Mouse (Mus musculus): ENCODE data around the gene 1700031F05Rik.
"Not testable (repeated sequence)": the region's sequence is repeated elsewhere in the genome, so short reads cannot be mapped to it uniquely, and the experiment has no call there.

Gene 1700031F05Rik

GRCm38 (mm10) chrX:102867871-102868270 is at the start of gene 1700031F05Rik:
TSS of gene 1700031F05Rik (minus strand) at chrX:102867971.
- no peak for DNase-seq (ENCODE audit: low spot score in 2 of 2)

GRCm38 (mm10) chrX:102914823-102915222 is 47.1 kb upstream of the 1700031F05Rik start:
- DNase-seq (ENCODE audit: low spot score in 2 of 2), result not testable (repeated sequence)

GRCm38 (mm10) chrX:102908587-102908986 is 40.8 kb upstream of the 1700031F05Rik start, which contains the start of the genes Dmrtc1a and 1700011M02Rik:
TSS of gene Dmrtc1a (minus strand) at chrX:102908687.
TSS of gene 1700011M02Rik (plus strand) at chrX:102908905.
- DNase-seq (ENCODE audit: low spot score in 2 of 2), result not testable (repeated sequence)

- DNase-seq (ENCODE audit: low spot score in 2 of 2), result not testable (repeated sequence)
These were observed 13.3 kb downstream of the 1700031F05Rik start, which contains the start of gene Dmrtc1c2 for GRCm38 (mm10) chrX:102854516-102854915. TSS of gene Dmrtc1c2 (minus strand) at chrX:102854616.

- DNase-seq (ENCODE audit: low spot score in 2 of 2), result no peak
These were observed 55.5 kb downstream of the 1700031F05Rik start for GRCm38 (mm10) chrX:102812311-102812710.
